Mouse (Mus musculus): ENCODE results near the gene Lbx1. TPM values are rescaled to one million over a fixed set of nuclear protein-coding genes. Genes with fewer than 3 reads are reported as not detected.

The Lbx1 gene
- total RNA-seq (2021): under 1 TPM in 1 of 2 experiments, not detected in 1; 0.13 TPM
- long read RNA-seq, experiment 1: 0 reads
- long read RNA-seq, experiment 2: 0 reads

- intact Hi-C loops (cut with DNase I): no loop called here
- no peak for DNase-seq (ENCODE audit: low spot score in 2 of 2)
Observed at GRCm38 (mm10) chr19:45235766-45236362, at the start of gene Lbx1. TSS of gene Lbx1 (minus strand) at chr19:45235812.

- intact Hi-C loops (cut with DNase I): no loop called here
- DNase-seq (ENCODE audit: low spot score in 2 of 2): peak; percentile 66 to 75
Observed at GRCm38 (mm10) chr19:45283302-45283701, 47.7 kb upstream of the Lbx1 start.

- no peak for DNase-seq (ENCODE audit: low spot score in 2 of 2)
- intact Hi-C loops (cut with DNase I): no loop called here
Observed at GRCm38 (mm10) chr19:45276196-45276595, 40.6 kb upstream of the Lbx1 start.

GRCm38 (mm10) chr19:45271986-45272385, 36.4 kb upstream of the Lbx1 start:
- intact Hi-C loops (cut with DNase I): no loop called here
- no peak for DNase-seq (ENCODE audit: low spot score in 2 of 2)

GRCm38 (mm10) chr19:45262995-45263394, 27.4 kb upstream of the Lbx1 start:
- DNase-seq (ENCODE audit: low spot score in 2 of 2): no peak
- intact Hi-C loops (cut with DNase I): no loop called here

- intact Hi-C loops (cut with DNase I): no loop called here
- DNase-seq (ENCODE audit: low spot score in 2 of 2): no peak
Observed at GRCm38 (mm10) chr19:45257414-45258326, 22.1 kb upstream of the Lbx1 start.

- intact Hi-C loops (cut with DNase I): no loop called here
- DNase-seq (ENCODE audit: low spot score in 2 of 2): no peak
Observed at GRCm38 (mm10) chr19:45254806-45255205, 19.2 kb upstream of the Lbx1 start.

- intact Hi-C loops (cut with DNase I): no loop called here
- no peak for DNase-seq (ENCODE audit: low spot score in 2 of 2)
Observed at GRCm38 (mm10) chr19:45252436-45252835, 16.8 kb upstream of the Lbx1 start.

- DNase-seq (ENCODE audit: low spot score in 2 of 2): no peak
- intact Hi-C loops (cut with DNase I): no loop called here
Observed at GRCm38 (mm10) chr19:45248691-45249090, 13.1 kb upstream of the Lbx1 start.

GRCm38 (mm10) chr19:45243918-45244700, 8.5 kb upstream of the Lbx1 start:
- peak in 1 of 2 experiments; percentile 41 for DNase-seq (ENCODE audit: low spot score in 2 of 2)
- intact Hi-C loops (cut with DNase I): loop anchor here (5.0 kb wide), 2 partner anchors 58 to 167 kb away; partner anchors contain the start of gene Kazald1

GRCm38 (mm10) chr19:45243264-45243602, 7.6 kb upstream of the Lbx1 start:
- intact Hi-C loops (cut with DNase I): loop anchor here (5.0 kb wide), 2 partner anchors 59 to 166 kb away; partner anchors contain the start of gene Kazald1
- DNase-seq (ENCODE audit: low spot score in 2 of 2): no peak

GRCm38 (mm10) chr19:45242348-45243263, 7.0 kb upstream of the Lbx1 start:
- intact Hi-C loops (cut with DNase I): loop anchor here (5.0 kb wide), 2 partner anchors 60 to 165 kb away; partner anchors contain the start of gene Kazald1
- no peak for DNase-seq (ENCODE audit: low spot score in 2 of 2)

- no peak for DNase-seq (ENCODE audit: low spot score in 2 of 2)
- intact Hi-C loops (cut with DNase I): loop anchor here (5.0 kb wide), 2 partner anchors 60 to 165 kb away; partner anchors contain the start of gene Kazald1
Observed at GRCm38 (mm10) chr19:45242017-45242347, 6.4 kb upstream of the Lbx1 start.

- no peak for DNase-seq (ENCODE audit: low spot score in 2 of 2)
- intact Hi-C loops (cut with DNase I): loop anchor here (5.0 kb wide), 2 partner anchors 62 to 163 kb away; partner anchors contain the start of gene Kazald1
Observed at GRCm38 (mm10) chr19:45240026-45240425, 4.4 kb upstream of the Lbx1 start.

- no peak for DNase-seq (ENCODE audit: low spot score in 2 of 2)
- intact Hi-C loops (cut with DNase I): no loop called here
Observed at GRCm38 (mm10) chr19:45239191-45239590, 3.6 kb upstream of the Lbx1 start.

GRCm38 (mm10) chr19:45237665-45238209, 2.1 kb upstream of the Lbx1 start:
- no peak for DNase-seq (ENCODE audit: low spot score in 2 of 2)
- intact Hi-C loops (cut with DNase I): no loop called here

GRCm38 (mm10) chr19:45237099-45237498, 1.5 kb upstream of the Lbx1 start:
- intact Hi-C loops (cut with DNase I): no loop called here
- no peak for DNase-seq (ENCODE audit: low spot score in 2 of 2)

GRCm38 (mm10) chr19:45236363-45236942, 841 bp upstream of the Lbx1 start:
- DNase-seq (ENCODE audit: low spot score in 2 of 2): no peak
- intact Hi-C loops (cut with DNase I): no loop called here
